Mouse (Mus musculus): Measurements from ENCODE around the gene Lrpprc.

GRCm38 (mm10) chr17:84728201-84728911 lies 62.2 kb downstream of the Lrpprc start:
- no peak for TF ChIP-seq CTCF (IDR thresholded peaks at IDR 0.05; ENCODE audit: control insufficient read depth, insufficient read depth, insufficient read length)
- TF ChIP-seq CEBPB (IDR thresholded peaks at IDR 0.05; ENCODE audit: low read depth) = no peak
- no peak for TF ChIP-seq MYOD1 (IDR thresholded peaks at IDR 0.05; ENCODE audit: control insufficient read depth, insufficient read length, low read depth)

Data from C2C12 (cell line).